Mouse (Mus musculus) hindbrain, embryonic 10.5 days (tissue): ENCODE results near the gene Piezo1. TPM values are rescaled to one million over a fixed set of nuclear protein-coding genes. Genes with fewer than 3 reads are reported as not detected.

Experiments used
- DNase-seq: peaks from one replicate; pipeline ENCODE4 v3.0.0-alpha.2; 2017; ENCODE audit warnings: low spot score
- H3K27ac ChIP-seq: fragments of 300-500 bp; sonication (generic); 2 replicates; pipeline ENCODE4 v1.5.1; 2016; ENCODE audit warnings: mild to moderate bottlenecking, moderate library complexity
- H3K27me3 ChIP-seq: fragments of 300-500 bp; sonication (generic); 2 replicates; pipeline ENCODE4 v1.6.1; 2016; ENCODE audit warnings: mild to moderate bottlenecking; ENCODE audit not compliant: poor library complexity, insufficient read depth, severe bottlenecking
- H3K36me3 ChIP-seq: fragments of 300-500 bp; sonication (generic); 2 replicates; pipeline ENCODE4 v1.6.1; 2016; ENCODE audit warnings: mild to moderate bottlenecking, moderate library complexity
- H3K4me1 ChIP-seq: fragments of 300-500 bp; sonication (generic); replicated peaks from 2 replicates; pipeline ENCODE4 v1.6.1; 2016; ENCODE audit warnings: mild to moderate bottlenecking
- H3K4me3 ChIP-seq: fragments of 300-500 bp; sonication (generic); 2 replicates; pipeline ENCODE4 v1.5.1; 2016; ENCODE audit warnings: mild to moderate bottlenecking, moderate library complexity
- H3K9me3 ChIP-seq: fragments of 300-500 bp; sonication (generic); 2 replicates; pipeline ENCODE4 v1.6.1; 2016; ENCODE audit warnings: mild to moderate bottlenecking, moderate library complexity
- WGBS: fragments of 180-500 bp; shearing (Covaris S2); methylation state at CpG from one replicate; pipeline ENCODE4 v1.1.7; 2016; 5-methylcytosine and 5-hydroxymethylcytosine counted together
- polyA plus RNA-seq: library from polyadenylated mRNA; unstranded; fragments of >200 nt; fragmentation: Nextera tagmentation; extraction: Ambion mirVana; gene quantifications from 2 replicates; pipeline ENCODE4 v1.2.1, GENCODE M21; 2016

Piezo1 gene
- 6.5 and 9.2 TPM in 2 replicates for polyA plus RNA-seq

GRCm38 (mm10) chr8:122551265-122552051 lies at the start of gene Piezo1:
Piezo1 (minus strand) TSS chr8:122551329.
- Histone ChIP-seq H3K4me3 (peak within 1 kb of the TSS; percentile 65), H3K27me3 (peaks cover 38% of the 10 kb centered on the region), H3K4me1 (peaks cover 50% of the 10 kb centered on the region), H3K27ac (peak within 1 kb of the TSS; percentile 91), H3K36me3 (no peaks in the 10 kb centered on the region), H3K9me3 (no peaks in the 10 kb centered on the region)
- DNase-seq: peak; percentile 83
- WGBS: 11% methylated on average over 55 of the region's 56 CpGs

DNA sequence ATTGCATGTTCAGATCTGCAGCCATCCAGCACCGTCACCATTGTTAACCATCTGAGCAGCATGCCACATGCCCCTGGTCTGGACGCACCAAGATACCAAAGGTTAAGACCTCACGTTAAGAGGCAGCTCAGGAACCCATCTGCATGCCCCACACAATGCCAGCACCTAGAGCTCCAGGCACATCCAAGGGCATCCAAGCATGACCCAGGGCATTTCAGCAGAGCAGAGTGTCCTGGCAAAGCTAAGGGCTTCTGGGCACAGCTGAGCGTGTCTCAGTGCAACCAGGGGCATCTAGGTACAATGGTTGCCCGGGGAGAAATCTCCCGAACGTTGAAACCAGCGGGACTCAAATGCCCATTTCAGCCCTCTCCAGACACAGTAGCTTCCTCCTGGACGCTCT lies 49.5 kb upstream of the Piezo1 start:
- no peak overlapping the region for H3K4me3 ChIP-seq
- no peaks in the 10 kb centered on the region for H3K9me3 ChIP-seq
- no peak for DNase-seq
- no peak overlapping the region for H3K27ac ChIP-seq
- peaks cover 15% of the 10 kb centered on the region; the same call in 1 of the 2 replicates for H3K36me3 ChIP-seq
- peaks cover 9% of the 10 kb centered on the region for H3K4me1 ChIP-seq
- no peaks in the 10 kb centered on the region for H3K27me3 ChIP-seq
- 92% methylated on average over 9 of the region's 9 CpGs for WGBS

- Histone ChIP-seq H3K27me3 (no peaks in the 10 kb centered on the region), H3K4me3 (no peak overlapping the region), H3K27ac (no peak overlapping the region), H3K9me3 (no peaks in the 10 kb centered on the region), H3K4me1 (peaks cover 43% of the 10 kb centered on the region), H3K36me3 (peaks cover 15% of the 10 kb centered on the region; the same call in 1 of the 2 replicates)
- 47% methylated on average over 4 of the region's 4 CpGs for WGBS
- no peak for DNase-seq
Measured at GRCm38 (mm10) chr8:122596031-122596430, 44.9 kb upstream of the Piezo1 start.

DNA sequence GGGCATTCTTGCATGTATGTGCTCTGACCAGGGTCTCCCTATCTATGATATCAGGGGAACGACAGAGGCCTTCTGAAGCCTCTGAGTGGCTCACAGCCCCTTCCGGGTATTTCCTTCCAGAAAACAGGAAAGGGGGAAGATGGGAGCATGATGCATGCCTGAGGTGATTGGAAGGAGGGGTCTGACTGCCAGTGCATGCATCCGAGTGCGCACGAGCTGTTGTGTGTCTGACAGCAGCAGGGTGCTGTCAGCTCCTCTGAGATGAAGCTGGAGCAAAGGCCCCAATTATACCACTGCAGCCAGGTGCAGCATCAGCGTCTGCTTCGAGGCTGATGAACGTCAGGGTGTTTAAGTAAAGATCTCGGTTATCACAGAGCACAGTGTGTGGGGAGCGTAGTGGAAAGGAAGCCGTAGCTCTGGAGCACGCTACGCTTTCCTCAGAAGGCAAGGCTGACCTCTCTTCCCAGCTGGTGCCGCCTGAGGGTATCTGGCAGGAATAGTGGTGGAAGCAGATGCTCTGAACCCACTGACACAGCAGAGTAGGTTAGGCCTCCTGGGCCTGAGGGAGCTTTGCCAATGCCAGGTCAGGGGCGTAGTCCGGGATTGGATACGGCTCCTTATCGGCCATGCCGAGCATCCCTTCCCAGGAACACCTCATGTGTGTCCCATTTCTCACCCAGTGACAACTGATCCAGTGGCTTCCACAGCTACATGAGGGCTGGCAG lies 42.8 kb upstream of the Piezo1 start:
- H3K4me3 ChIP-seq: no peak overlapping the region
- H3K27me3 ChIP-seq: no peaks in the 10 kb centered on the region
- DNase-seq: no peak
- no peaks in the 10 kb centered on the region for H3K9me3 ChIP-seq
- no peak overlapping the region for H3K27ac ChIP-seq
- H3K36me3 ChIP-seq: peaks cover 9% of the 10 kb centered on the region; the same call in 1 of the 2 replicates
- H3K4me1 ChIP-seq: peaks cover 43% of the 10 kb centered on the region
- WGBS: 83% methylated on average over 19 of the region's 19 CpGs

- Histone ChIP-seq H3K27ac (no peak overlapping the region; the same call in 1 of the 2 replicates), H3K36me3 (0 out of 2 replicates have a peak, but pooled peaks cover 2% of the 10 kb centered on the region), H3K4me1 (peaks cover 43% of the 10 kb centered on the region), H3K4me3 (no peak overlapping the region), H3K9me3 (no peaks in the 10 kb centered on the region), H3K27me3 (no peaks in the 10 kb centered on the region)
- no peak for DNase-seq
- WGBS: 80% methylated on average over 12 of the region's 12 CpGs
Measured at GRCm38 (mm10) chr8:122593240-122593639, 42.1 kb upstream of the Piezo1 start.

GRCm38 (mm10) chr8:122586749-122587148 lies 35.6 kb upstream of the Piezo1 start:
- Histone ChIP-seq H3K27me3 (no peaks in the 10 kb centered on the region), H3K9me3 (no peaks in the 10 kb centered on the region), H3K27ac (0 out of 2 replicates have a peak overlapping the region, but pooled peaks have one; percentile 16), H3K4me1 (peaks cover 20% of the 10 kb centered on the region), H3K4me3 (no peak overlapping the region), H3K36me3 (no peaks in the 10 kb centered on the region)
- DNase-seq: no peak
- 88% methylated on average over 10 of the region's 10 CpGs for WGBS

GRCm38 (mm10) chr8:122586171-122586570 lies 35.0 kb upstream of the Piezo1 start:
- no peaks in the 10 kb centered on the region for H3K9me3 ChIP-seq
- no peak overlapping the region for H3K4me3 ChIP-seq
- no peak overlapping the region for H3K27ac ChIP-seq
- no peak for DNase-seq
- 69% methylated on average over 7 of the region's 7 CpGs for WGBS
- H3K4me1 ChIP-seq: peaks cover 19% of the 10 kb centered on the region
- H3K27me3 ChIP-seq: no peaks in the 10 kb centered on the region
- H3K36me3 ChIP-seq: no peaks in the 10 kb centered on the region

DNA sequence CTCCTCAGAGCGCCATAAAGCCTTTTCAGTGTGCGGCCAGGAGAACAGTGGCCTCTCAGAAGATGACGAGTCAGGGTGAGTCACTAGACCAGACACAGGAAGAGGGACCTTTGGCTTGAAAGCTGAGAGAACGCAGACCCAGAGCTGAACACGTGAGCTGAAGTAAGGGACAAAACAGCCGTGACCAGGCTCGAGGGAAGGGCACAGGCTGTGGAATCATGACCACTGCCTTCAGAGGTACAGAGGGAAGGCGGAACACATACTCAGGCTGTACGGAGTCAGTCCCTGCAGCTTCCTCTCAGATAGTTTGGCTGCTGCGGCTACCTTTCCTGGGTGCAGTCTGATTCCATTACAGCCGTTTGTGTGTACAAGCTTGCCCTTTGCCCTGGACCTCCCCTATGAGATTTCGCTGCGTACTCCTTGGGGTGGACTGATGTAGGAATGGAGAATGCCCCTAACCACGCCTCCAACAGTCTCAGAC lies 34.3 kb upstream of the Piezo1 start:
- Histone ChIP-seq H3K27me3 (no peaks in the 10 kb centered on the region), H3K9me3 (no peaks in the 10 kb centered on the region), H3K4me1 (peaks cover 25% of the 10 kb centered on the region), H3K36me3 (no peaks in the 10 kb centered on the region), H3K27ac (no peak overlapping the region), H3K4me3 (no peak overlapping the region)
- no peak for DNase-seq
- WGBS: 70% methylated on average over 14 of the region's 14 CpGs

DNA sequence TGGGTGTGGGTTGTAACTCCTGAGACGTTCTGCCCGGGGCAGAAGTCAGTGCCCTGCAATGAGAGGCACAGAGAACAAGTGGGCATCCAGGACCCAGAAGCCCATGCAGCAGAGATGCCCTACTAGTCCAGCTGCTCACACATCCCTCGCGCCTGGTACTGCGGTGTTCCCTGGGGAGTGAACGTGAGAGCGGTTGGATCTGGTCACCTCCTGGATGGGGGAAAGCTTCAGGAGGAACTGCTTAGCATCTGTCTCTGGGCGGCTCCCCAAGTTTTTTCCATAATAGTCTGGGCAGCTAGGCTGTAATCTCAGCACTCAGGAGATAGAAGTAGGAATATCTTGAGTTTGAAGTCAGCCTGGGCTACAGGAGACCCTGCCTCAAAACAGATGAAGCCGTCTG lies 33.9 kb upstream of the Piezo1 start:
- 87% methylated on average over 9 of the region's 9 CpGs for whole genome bisulfite sequencing
- peaks cover 26% of the 10 kb centered on the region for H3K4me1 ChIP-seq
- no peaks in the 10 kb centered on the region for H3K36me3 ChIP-seq
- H3K27ac ChIP-seq: no peak overlapping the region
- no peak overlapping the region for H3K4me3 ChIP-seq
- H3K27me3 ChIP-seq: no peaks in the 10 kb centered on the region
- DNase-seq: no peak
- no peaks in the 10 kb centered on the region for H3K9me3 ChIP-seq

DNA sequence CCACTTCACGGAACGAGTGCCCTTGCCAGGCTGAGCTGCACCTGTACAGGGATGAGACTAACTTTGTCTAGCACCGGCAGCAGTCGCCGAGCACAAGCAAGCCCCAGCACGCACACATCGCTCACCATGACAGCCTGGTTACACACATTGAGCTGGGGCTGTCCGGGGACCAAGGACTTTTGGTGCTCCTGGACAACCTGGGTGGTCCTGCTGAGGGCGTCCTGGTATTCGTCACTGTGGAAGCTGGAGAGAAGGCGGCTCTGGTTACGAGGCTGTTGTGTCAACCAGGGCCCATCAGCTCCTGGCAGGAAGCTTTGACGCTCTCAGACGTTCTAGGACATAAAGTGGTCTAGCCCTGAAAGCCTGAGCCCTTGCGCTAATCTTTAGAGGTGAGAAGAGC lies 29.8 kb upstream of the Piezo1 start:
- H3K36me3 ChIP-seq: no peaks in the 10 kb centered on the region
- H3K4me1 ChIP-seq: peaks cover 54% of the 10 kb centered on the region
- WGBS: 73% methylated on average over 13 of the region's 15 CpGs
- no peak for DNase-seq
- no peaks in the 10 kb centered on the region for H3K9me3 ChIP-seq
- H3K4me3 ChIP-seq: no peak overlapping the region
- H3K27ac ChIP-seq: no peak overlapping the region
- no peaks in the 10 kb centered on the region for H3K27me3 ChIP-seq

- H3K27me3 ChIP-seq: no peaks in the 10 kb centered on the region
- H3K27ac ChIP-seq: no peak overlapping the region; the same call in 1 of the 2 replicates
- no peak overlapping the region for H3K4me3 ChIP-seq
- H3K9me3 ChIP-seq: no peaks in the 10 kb centered on the region
- peaks cover 60% of the 10 kb centered on the region for H3K4me1 ChIP-seq
- 35% methylated on average over 7 of the region's 7 CpGs for WGBS
- no peak for DNase-seq
- peaks cover 12% of the 10 kb centered on the region; the same call in 1 of the 2 replicates for H3K36me3 ChIP-seq
Measured at GRCm38 (mm10) chr8:122579196-122579595, 28.1 kb upstream of the Piezo1 start.

GRCm38 (mm10) chr8:122577116-122577515 lies 26.0 kb upstream of the Piezo1 start:
- 52% methylated on average over 10 of the region's 10 CpGs for WGBS
- peak overlapping the region; percentile 79 for H3K4me3 ChIP-seq
- no peak for DNase-seq
- H3K27me3 ChIP-seq: no peaks in the 10 kb centered on the region
- H3K9me3 ChIP-seq: no peaks in the 10 kb centered on the region
- H3K4me1 ChIP-seq: peaks cover 77% of the 10 kb centered on the region
- H3K27ac ChIP-seq: peak overlapping the region; percentile 91
- H3K36me3 ChIP-seq: peaks cover 32% of the 10 kb centered on the region

- H3K27me3 ChIP-seq: no peaks in the 10 kb centered on the region
Measured at GRCm38 (mm10) chr8:122576648-122577022, 25.5 kb upstream of the Piezo1 start, which contains the start of gene Aprt. Aprt (minus strand) TSS chr8:122576909.

More at GRCm38 (mm10) chr8:122576648-122577022, 25.5 kb upstream of the Piezo1 start, which contains the start of gene Aprt:
- Histone ChIP-seq H3K27ac (peak within 1 kb of the TSS; percentile 91), H3K4me3 (peak within 1 kb of the TSS; percentile 79), H3K36me3 (peaks cover 37% of the 10 kb centered on the region), H3K4me1 (peaks cover 82% of the 10 kb centered on the region), H3K9me3 (no peaks in the 10 kb centered on the region)
- peak; percentile 92 for DNase-seq
- under 1% methylated on average over 39 of the region's 39 CpGs for WGBS
